Comparison of ENCODE assay signal across 9 mouse cellular contexts in the genomic region with DNA sequence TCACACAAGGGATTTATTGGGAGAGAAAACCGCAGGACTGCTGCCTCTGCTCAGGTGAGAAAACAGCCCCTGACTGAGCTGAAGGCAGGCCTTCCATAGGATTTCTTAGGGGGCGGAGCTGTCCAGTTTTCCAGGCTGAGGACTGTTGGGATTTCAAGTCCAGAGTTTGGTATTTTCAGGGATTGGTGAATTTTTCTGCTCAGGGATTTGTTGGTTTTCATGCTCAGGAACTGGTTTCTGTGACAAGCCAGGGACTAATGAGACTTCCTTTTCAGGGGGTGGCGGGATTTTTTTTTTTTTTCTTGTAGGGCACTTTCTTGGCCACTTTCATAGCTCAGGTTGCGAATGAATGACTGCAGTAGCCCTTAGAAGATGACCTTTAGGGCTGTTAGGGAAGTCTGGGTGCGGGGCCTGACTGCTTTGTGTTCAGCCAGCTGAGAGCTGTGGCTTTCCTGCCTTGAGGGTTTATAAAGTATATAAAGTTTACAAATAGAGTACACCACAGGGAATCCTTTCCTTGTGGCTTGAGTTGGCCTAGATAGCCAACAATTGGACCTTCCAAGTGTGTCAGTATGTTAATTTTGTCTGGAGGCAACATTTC. TPM values are rescaled to one million over a fixed set of nuclear protein-coding genes. Genes with fewer than 3 reads are reported as not detected.
DNase-seq lines count a peak whose midpoint lies in the region; ATAC-seq and TF ChIP-seq lines count a peak whose summit lies in the region.
"Had no signal": no experiment of that assay in that cellular context is flagged by ENCODE, and none has a peak within 500 bp of the region (broad histone marks: within the 10 kb centered on the region; RNA-seq: fewer than 3 reads in every experiment).

No protein-coding gene starts in this region.

- no peak for TF ChIP-seq CTCF in lung, embryonic 14.5 days (IDR thresholded peaks at IDR 0.05; ENCODE audit: low read depth)
- TF ChIP-seq CTCF in lung, adult 2 months (IDR thresholded peaks at IDR 0.05; ENCODE audit: insufficient read depth, low read length): no peak

- H3K27me3 ChIP-seq in lung, embryonic 14.5 days (ENCODE audit: insufficient read depth, low read length): no peaks in the 10 kb centered on the region
- no peaks in the 10 kb centered on the region for H3K27me3 ChIP-seq in intestine, embryonic 14.5 days (replicated peaks; ENCODE audit: control insufficient read depth, insufficient read depth, low read length)
- no peaks in the 10 kb centered on the region for H3K27me3 ChIP-seq in neural tube, embryonic 12.5 days (replicated peaks)

- TF ChIP-seq POLR2A in lung, adult 2 months (IDR thresholded peaks at IDR 0.05; ENCODE audit: borderline replicate concordance, extremely low read depth, low read depth, low read length): no peak

- H3K4me2 ChIP-seq in lung, embryonic 14.5 days: peak overlapping the region; percentile 67
- H3K4me2 ChIP-seq in intestine, embryonic 14.5 days (ENCODE audit: low read length): peak overlapping the region; percentile 60
- peak overlapping the region; percentile 60 for H3K4me2 ChIP-seq in neural tube, embryonic 12.5 days (replicated peaks)

- H3K9ac ChIP-seq in lung, embryonic 14.5 days: peak overlapping the region; percentile 32; the same call in 1 of the 2 replicates
- no peak overlapping the region; the same call in 1 of the 2 replicates for H3K9ac ChIP-seq in intestine, embryonic 14.5 days (ENCODE audit: low read length)
- no peak overlapping the region for H3K9ac ChIP-seq in neural tube, embryonic 12.5 days

- WGBS in lung, embryonic 14.5 days: 44% methylated on average over 5 of the region's 5 CpGs
- 75% methylated on average over 5 of the region's 5 CpGs for WGBS in lung, adult 2 months
- WGBS in intestine, embryonic 14.5 days: 59% methylated on average over 5 of the region's 5 CpGs
- WGBS in neural tube, embryonic 12.5 days: 33% methylated on average over 5 of the region's 5 CpGs

- no peak for ATAC-seq in lung, embryonic 14.5 days (ENCODE audit: insufficient read depth)
- ATAC-seq in intestine, embryonic 14.5 days (replicated peaks; ENCODE audit: low FRiP score, low TSS enrichment, low read depth): no peak
- no peak for ATAC-seq in neural tube, embryonic 12.5 days (ENCODE audit: low FRiP score, low read depth)
- no peak for ATAC-seq in megakaryocyte-erythroid progenitor cell, adult 5-6 weeks (replicated peaks; ENCODE audit: low FRiP score, low TSS enrichment, poor library complexity, severe bottlenecking)

- H3K4me3 ChIP-seq in lung, embryonic 14.5 days (ENCODE audit: low read depth, low read length): peak overlapping the region; percentile 89; the same call in 1 of the 2 replicates
- H3K4me3 ChIP-seq in lung, adult 2 months (replicated peaks; ENCODE audit: extremely low read depth, low read depth, low read length): no peak overlapping the region
- H3K4me3 ChIP-seq in intestine, embryonic 14.5 days (ENCODE audit: low read depth, low read length): no peak overlapping the region
- no peak overlapping the region for H3K4me3 ChIP-seq in neural tube, embryonic 12.5 days

- no peaks in the 10 kb centered on the region for H3K9me3 ChIP-seq in lung, embryonic 14.5 days (ENCODE audit: low read depth, low read length)
- H3K9me3 ChIP-seq in intestine, embryonic 14.5 days (ENCODE audit: control insufficient read depth, low read length): no peaks in the 10 kb centered on the region
- no peaks in the 10 kb centered on the region for H3K9me3 ChIP-seq in neural tube, embryonic 12.5 days

- H3K27ac ChIP-seq in lung, embryonic 14.5 days (ENCODE audit: low read depth): peak overlapping the region; percentile 100
- H3K27ac ChIP-seq in intestine, embryonic 14.5 days (ENCODE audit: low read depth): peak overlapping the region; percentile 100
- H3K27ac ChIP-seq in neural tube, embryonic 12.5 days: no peak overlapping the region

- peak; percentile 35 for DNase-seq in lung, embryonic 14.5 days
- DNase-seq in lung, adult 2 months: no peak
- peak; percentile 37 for DNase-seq in embryo, embryonic 9.5 days (ENCODE audit: extremely low spot score)
- DNase-seq in intestine, embryonic 14.5 days (ENCODE audit: low spot score): no peak
- DNase-seq in right cerebral cortex, postnatal 25 days: no peak
- DNase-seq in lung, adult 18-20 months: no peak
- DNase-seq: layer of hippocampus, postnatal 36 days had no signal

- H3K4me1 ChIP-seq in lung, embryonic 14.5 days (ENCODE audit: insufficient read depth): peaks cover 5% of the 10 kb centered on the region
- peaks cover 2% of the 10 kb centered on the region; the same call in 1 of the 2 replicates for H3K4me1 ChIP-seq in lung, adult 2 months (ENCODE audit: control insufficient read depth, insufficient read depth, low read length)
- H3K4me1 ChIP-seq in intestine, embryonic 14.5 days (replicated peaks; ENCODE audit: control insufficient read depth, insufficient read depth, low read length): peaks cover 7% of the 10 kb centered on the region
- peaks cover 3% of the 10 kb centered on the region; the same call in 1 of the 2 replicates for H3K4me1 ChIP-seq in neural tube, embryonic 12.5 days

- H3K36me3 ChIP-seq in lung, embryonic 14.5 days (ENCODE audit: insufficient read depth): no peaks in the 10 kb centered on the region
- H3K36me3 ChIP-seq in intestine, embryonic 14.5 days (ENCODE audit: control insufficient read depth, insufficient read depth, low read length): no peaks in the 10 kb centered on the region
- H3K36me3 ChIP-seq in neural tube, embryonic 12.5 days: no peaks in the 10 kb centered on the region

RNA-seq across cellular contexts. Expression of gene Zc3h6, which starts 1.6 kb away (rescaled TPM):
- 1.3 and 1.6 TPM in 2 replicates for polyA plus RNA-seq in lung, embryonic 14.5 days (2014; fragmentation: Nextera tagmentation; extraction: Ambion mirVana)
- 1.00 and 1.3 TPM in 2 replicates for polyA plus RNA-seq in lung, adult 2 months (2012; rRNA removed)
- polyA plus RNA-seq in intestine, embryonic 14.5 days (2014; fragmentation: Nextera tagmentation; extraction: Ambion mirVana): 1.7 and 1.9 TPM in 2 replicates
- polyA plus RNA-seq in neural tube, embryonic 12.5 days (2016; fragmentation: Nextera tagmentation; extraction: Ambion mirVana): 3.2 and 3.8 TPM in 2 replicates
- 5.5 and 8.7 TPM in 2 replicates for total RNA-seq in megakaryocyte-erythroid progenitor cell, adult 5-6 weeks (2014; fragmentation: Nextera tagmentation)
- total RNA-seq in megakaryocyte-erythroid progenitor cell, adult 5-6 weeks (2017): 3.3 and 6.2 TPM in 2 replicates

RNA-seq across cellular contexts. Expression of gene Gm10762, which starts 1.9 kb away (rescaled TPM):
- 15.8 and 16.7 TPM in 2 replicates for polyA plus RNA-seq in lung, embryonic 14.5 days (2014; fragmentation: Nextera tagmentation; extraction: Ambion mirVana)
- 4.2 and 4.6 TPM in 2 replicates for polyA plus RNA-seq in lung, adult 2 months (2012; rRNA removed)
- 13.5 and 14.9 TPM in 2 replicates for polyA plus RNA-seq in intestine, embryonic 14.5 days (2014; fragmentation: Nextera tagmentation; extraction: Ambion mirVana)
- 30.2 and 30.6 TPM in 2 replicates for polyA plus RNA-seq in neural tube, embryonic 12.5 days (2016; fragmentation: Nextera tagmentation; extraction: Ambion mirVana)
- total RNA-seq in megakaryocyte-erythroid progenitor cell, adult 5-6 weeks (2014; fragmentation: Nextera tagmentation): 7.5 and 7.6 TPM in 2 replicates
- total RNA-seq in megakaryocyte-erythroid progenitor cell, adult 5-6 weeks (2017): 1.2 and 11.3 TPM in 2 replicates

RNA-seq across cellular contexts. Expression of gene Zc3h8, which starts 21.7 kb away (rescaled TPM):
- 7.9 and 8.2 TPM in 2 replicates for polyA plus RNA-seq in lung, embryonic 14.5 days (2014; fragmentation: Nextera tagmentation; extraction: Ambion mirVana)
- 0.58 and 1.6 TPM in 2 replicates for polyA plus RNA-seq in lung, adult 2 months (2012; rRNA removed)
- 10.2 and 11.5 TPM in 2 replicates for polyA plus RNA-seq in intestine, embryonic 14.5 days (2014; fragmentation: Nextera tagmentation; extraction: Ambion mirVana)
- polyA plus RNA-seq in neural tube, embryonic 12.5 days (2016; fragmentation: Nextera tagmentation; extraction: Ambion mirVana): 8.2 and 10.8 TPM in 2 replicates
- total RNA-seq in megakaryocyte-erythroid progenitor cell, adult 5-6 weeks (2014; fragmentation: Nextera tagmentation): 9.4 and 27.9 TPM in 2 replicates
- 16.2 TPM in 2 replicates for total RNA-seq in megakaryocyte-erythroid progenitor cell, adult 5-6 weeks (2017)

Comparison
In these comparisons a context has a peak if more than half of its experiments do, and no peak if none do; other contexts are left out.
1. DNase-seq: peak in lung, embryonic 14.5 days (single experiment) and embryo, embryonic 9.5 days (single experiment); none in lung, adult 2 months (single experiment), intestine, embryonic 14.5 days (single experiment), right cerebral cortex, postnatal 25 days (single experiment) and lung, adult 18-20 months (0 of 2).
2. Peak in every context shown above with its lines, with median percentiles within 50 percentile points of each other: H3K4me2 ChIP-seq.